Mouse (Mus musculus): ENCODE results near the gene Abi3. TPM values are rescaled to one million over a fixed set of nuclear protein-coding genes. Genes with fewer than 3 reads are reported as not detected.

Gene Abi3
- polyA plus RNA-seq, 1 experiment from 2014 or later = 7.9 TPM

Other genes with a start within 250 kb of the Abi3 start
- gene Phb, start 175.5 kb downstream of the Abi3 start, polyA plus RNA-seq (2015; fragmentation: Nextera tagmentation; extraction: Ambion mirVana) = 209 and 218 TPM in 2 replicates
- 24.5 and 25.3 TPM in 2 replicates for gene Zfp652, start 129.8 kb downstream of the Abi3 start, polyA plus RNA-seq (2015; fragmentation: Nextera tagmentation; extraction: Ambion mirVana)
- 2.0 and 2.8 TPM in 2 replicates for gene B130006D01Rik, start 118.9 kb downstream of the Abi3 start, polyA plus RNA-seq (2015; fragmentation: Nextera tagmentation; extraction: Ambion mirVana)
- 2.3 and 4.6 TPM in 2 replicates for gene Phospho1, start 18.0 kb downstream of the Abi3 start, polyA plus RNA-seq (2015; fragmentation: Nextera tagmentation; extraction: Ambion mirVana)
- 12.9 and 13.3 TPM in 2 replicates for gene Gngt2, start 5.3 kb downstream of the Abi3 start, polyA plus RNA-seq (2015; fragmentation: Nextera tagmentation; extraction: Ambion mirVana)
- 0.11 and 0.45 TPM in 2 replicates for gene B4galnt2, start 72.4 kb upstream of the Abi3 start, polyA plus RNA-seq (2015; fragmentation: Nextera tagmentation; extraction: Ambion mirVana)
- gene Igf2bp1, start 163.5 kb upstream of the Abi3 start, polyA plus RNA-seq (2015; fragmentation: Nextera tagmentation; extraction: Ambion mirVana) = 52.6 and 65.4 TPM in 2 replicates
- gene Gip, start 182.1 kb upstream of the Abi3 start, polyA plus RNA-seq (2015; fragmentation: Nextera tagmentation; extraction: Ambion mirVana) = not detected in 2 replicates
- gene Snf8, start 192.4 kb upstream of the Abi3 start, polyA plus RNA-seq (2015; fragmentation: Nextera tagmentation; extraction: Ambion mirVana) = 95.5 and 107 TPM in 2 replicates
- 39.8 and 43.2 TPM in 2 replicates for gene Ube2z, start 222.9 kb upstream of the Abi3 start, polyA plus RNA-seq (2015; fragmentation: Nextera tagmentation; extraction: Ambion mirVana)
- gene Atp5g1, start 233.2 kb upstream of the Abi3 start, polyA plus RNA-seq (2015; fragmentation: Nextera tagmentation; extraction: Ambion mirVana) = 513 and 576 TPM in 2 replicates

Measured in embryonic facial prominence, embryonic 13.5 days (tissue).